Mouse (Mus musculus) CH12F3 (cell line): ENCODE measurements around the gene Spsb1.

Experiments used
- in situ Hi-C: fragments of 300-500 bp; cut with MboI; formaldehyde crosslinking; loops from 2 replicates; pipeline ENCODE4 v1.14.3; 2020; ENCODE audit warnings: low sequenced_read_pairs

Spsb1 gene

DNA sequence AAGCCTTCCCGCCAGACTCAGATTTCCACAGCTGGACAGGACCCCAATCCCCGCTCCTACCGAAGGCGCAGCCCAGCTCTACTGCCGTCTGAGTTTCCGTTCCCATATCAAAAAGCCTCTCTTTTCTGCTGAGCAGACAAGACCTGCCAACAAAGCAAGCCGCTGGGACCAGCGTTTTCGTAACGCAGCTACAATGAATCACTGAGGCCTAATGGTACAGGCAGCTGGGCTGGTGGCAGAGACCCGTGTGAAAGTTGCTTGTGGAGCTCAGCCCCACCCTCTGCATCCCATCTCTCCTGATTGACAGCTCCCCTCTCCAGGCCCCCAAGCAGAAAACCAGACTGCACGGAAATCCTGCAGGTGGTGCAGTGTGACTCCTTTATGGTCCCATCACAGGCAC is 34.0 kb downstream of the Spsb1 start:
- in situ Hi-C loops = no loop called here

DNA sequence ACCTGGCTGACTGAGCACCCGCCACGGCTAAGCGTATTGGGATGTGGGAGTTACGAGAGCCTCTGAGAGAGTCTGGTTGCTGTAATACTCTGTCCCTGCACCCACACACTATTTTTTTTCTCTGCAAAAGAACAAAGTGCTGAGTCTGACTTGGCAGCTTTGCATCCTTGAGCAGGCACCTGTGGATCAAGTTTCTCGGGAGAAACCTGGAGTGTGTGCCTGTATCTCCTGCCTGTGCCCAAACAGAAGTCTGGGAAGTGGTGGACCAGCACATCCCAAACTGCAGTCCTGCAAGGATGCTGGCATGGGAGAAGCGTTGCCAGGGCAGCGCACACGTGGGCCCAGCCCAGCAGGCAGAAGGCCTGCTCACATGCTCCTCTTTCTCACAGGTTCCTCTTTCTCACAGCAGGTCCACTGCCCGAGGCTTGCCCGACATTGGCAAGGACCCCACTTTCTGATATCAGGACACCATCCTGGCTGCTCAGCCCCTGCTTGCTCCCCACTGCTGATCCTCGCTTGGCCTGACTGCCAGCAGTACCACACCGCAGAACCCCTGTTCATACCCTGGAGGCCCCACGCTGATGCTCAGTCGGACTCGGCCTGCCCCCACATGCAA is 36.3 kb downstream of the Spsb1 start:
- in situ Hi-C loops = no loop called here

- in situ Hi-C loops = no loop called here
These were observed 38.0 kb downstream of the Spsb1 start for GRCm38 (mm10) chr4:149916831-149917230.

DNA sequence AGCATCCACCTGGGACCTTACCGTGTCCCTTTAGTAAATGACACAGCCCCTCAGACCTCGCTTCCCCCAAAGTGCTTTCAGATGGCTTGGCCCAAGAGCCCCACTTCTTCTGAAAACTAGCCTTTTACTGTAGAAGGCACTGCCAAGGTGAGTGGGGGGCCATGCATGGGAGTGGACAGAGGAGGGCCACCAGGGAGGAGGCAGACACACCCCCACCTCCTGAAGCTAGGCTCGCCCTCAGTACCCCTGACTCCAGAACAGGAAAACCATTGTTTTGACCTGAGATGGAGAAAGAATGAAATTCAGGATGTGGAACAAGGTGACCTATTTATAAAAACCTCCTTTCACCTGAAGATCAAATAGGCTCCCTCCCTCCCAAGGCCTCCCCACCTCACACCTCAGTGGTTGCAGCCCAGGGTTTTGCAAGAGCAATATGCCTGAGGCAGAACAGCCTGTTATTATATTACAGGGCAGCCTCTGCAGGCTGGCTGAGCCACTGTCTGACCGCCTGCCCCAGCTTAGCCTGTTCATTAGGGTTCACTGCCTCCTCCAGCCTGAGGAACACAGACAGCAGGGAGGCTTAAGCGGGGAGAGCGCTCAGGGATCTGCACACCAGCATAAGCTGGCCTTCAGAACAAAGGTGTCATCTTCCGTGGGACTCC is 41.0 kb downstream of the Spsb1 start:
- in situ Hi-C loops = no loop called here

DNA sequence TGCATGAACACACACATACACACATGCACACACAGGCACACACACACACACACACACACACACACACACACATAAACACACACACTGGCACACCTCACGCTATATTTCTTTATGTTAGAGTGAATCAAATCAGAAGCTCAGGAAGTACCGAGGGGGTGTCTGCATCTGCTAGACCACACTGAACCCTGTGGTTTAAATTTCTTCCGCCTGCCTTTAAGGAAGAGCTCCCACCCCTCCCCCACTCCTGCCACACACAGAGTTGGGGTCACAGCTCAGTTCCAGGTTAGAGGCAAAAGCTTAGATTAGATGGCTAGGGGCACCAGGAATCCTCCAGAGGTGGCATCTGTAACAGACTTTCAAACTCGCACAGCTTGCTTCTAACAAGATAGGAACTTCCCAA is 42.4 kb downstream of the Spsb1 start:
- in situ Hi-C loops = no loop called here

- in situ Hi-C loops = no loop called here
These were observed 44.3 kb downstream of the Spsb1 start for GRCm38 (mm10) chr4:149910558-149910957.

DNA sequence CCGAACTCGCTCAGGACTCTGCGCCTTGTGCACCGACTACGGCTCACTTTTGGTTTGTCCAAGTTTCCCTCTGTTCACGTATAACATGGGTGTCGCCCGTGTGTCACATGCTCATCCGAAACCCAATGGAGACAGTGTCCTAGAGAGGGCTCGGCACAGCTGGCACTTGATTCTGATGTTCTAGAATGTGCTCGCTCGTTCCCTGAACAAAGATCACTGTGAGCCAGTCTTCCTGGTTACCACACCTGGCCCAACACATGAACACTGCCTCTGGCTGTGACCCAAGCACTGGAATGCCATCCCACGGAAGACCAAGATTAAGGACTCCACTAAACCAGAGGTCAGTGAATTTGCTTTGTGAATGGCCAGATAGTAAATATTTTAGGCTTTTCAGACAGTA is 45.3 kb downstream of the Spsb1 start:
- in situ Hi-C loops = no loop called here

GRCm38 (mm10) chr4:149908923-149909322 is 45.9 kb downstream of the Spsb1 start:
- in situ Hi-C loops = no loop called here

DNA sequence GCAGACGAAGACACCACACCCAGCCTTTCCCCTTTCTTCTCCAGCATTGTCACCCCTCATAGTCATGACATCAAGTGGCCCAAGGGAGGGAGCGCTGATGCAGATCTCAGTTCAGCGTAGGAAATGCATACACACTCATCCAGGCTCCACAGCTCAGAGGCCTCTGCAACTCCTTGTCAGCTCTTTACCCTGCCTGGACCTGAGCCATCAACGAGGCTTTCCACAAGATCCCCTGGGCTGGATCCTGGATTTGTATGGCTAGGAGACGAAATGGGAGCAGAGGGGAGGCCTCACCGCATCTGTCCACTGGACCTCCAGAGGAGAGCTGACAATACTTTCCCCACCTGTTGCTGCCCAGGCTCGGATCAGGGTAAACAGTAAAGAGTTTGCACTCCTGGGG is 47.2 kb downstream of the Spsb1 start:
- in situ Hi-C loops = no loop called here

DNA sequence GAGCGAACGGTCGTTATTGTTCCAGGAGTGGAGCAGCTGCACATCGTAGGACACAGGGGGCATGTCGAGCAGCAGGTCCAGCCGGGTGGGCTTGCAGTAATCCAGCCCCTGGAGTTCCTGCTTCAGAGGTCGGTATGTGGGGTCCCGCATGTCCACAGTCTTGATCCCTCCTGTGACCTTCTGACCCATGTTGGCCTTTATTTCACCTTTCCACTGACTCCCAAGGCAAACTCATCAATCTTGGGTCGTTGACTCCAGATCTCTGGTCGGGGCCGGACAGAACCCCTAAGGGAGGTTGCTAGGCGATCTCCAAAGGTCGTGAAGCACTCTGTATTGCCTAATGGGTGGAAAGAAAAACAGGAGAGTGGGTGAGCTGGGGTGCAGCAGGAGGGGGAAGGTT is 47.9 kb downstream of the Spsb1 start:
- in situ Hi-C loops = no loop called here

- in situ Hi-C loops = no loop called here
These were observed 49.4 kb downstream of the Spsb1 start for GRCm38 (mm10) chr4:149905302-149905974.

- in situ Hi-C loops = no loop called here
These were observed 51.8 kb downstream of the Spsb1 start for GRCm38 (mm10) chr4:149903026-149903425.

- in situ Hi-C loops = no loop called here
These were observed 53.5 kb downstream of the Spsb1 start for GRCm38 (mm10) chr4:149901349-149901782.

DNA sequence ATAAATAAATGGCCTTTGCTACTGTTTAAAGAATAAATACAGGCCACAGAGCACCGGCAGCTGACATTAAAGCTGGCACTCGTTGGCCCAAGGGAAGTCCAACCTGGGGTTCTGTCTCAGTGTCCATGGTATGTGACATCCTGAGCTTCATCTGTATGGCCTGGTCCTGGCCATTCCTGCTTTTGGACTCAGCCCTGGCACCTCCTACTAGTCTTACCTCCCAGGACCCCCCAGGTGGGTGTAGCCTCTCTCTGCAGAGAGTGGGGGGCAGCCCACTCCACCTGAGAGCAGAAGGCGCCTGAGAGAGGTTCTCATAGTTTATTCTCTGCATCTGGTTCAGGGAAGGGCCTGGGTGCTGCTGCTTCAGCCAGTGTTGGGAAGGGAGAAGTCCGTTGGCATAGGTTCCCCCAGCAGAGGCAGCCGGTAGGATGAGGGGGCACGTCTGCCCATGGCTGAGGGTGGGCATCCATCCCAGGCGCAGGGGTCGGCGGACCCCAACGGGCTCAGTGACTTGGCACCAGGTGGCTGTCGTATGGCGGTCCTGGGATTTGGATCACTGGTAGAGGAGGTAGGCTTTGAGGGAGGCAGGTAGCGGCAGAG is 57.1 kb downstream of the Spsb1 start:
- in situ Hi-C loops = no loop called here

GRCm38 (mm10) chr4:149896024-149896538 is 58.8 kb downstream of the Spsb1 start:
- in situ Hi-C loops = no loop called here

DNA sequence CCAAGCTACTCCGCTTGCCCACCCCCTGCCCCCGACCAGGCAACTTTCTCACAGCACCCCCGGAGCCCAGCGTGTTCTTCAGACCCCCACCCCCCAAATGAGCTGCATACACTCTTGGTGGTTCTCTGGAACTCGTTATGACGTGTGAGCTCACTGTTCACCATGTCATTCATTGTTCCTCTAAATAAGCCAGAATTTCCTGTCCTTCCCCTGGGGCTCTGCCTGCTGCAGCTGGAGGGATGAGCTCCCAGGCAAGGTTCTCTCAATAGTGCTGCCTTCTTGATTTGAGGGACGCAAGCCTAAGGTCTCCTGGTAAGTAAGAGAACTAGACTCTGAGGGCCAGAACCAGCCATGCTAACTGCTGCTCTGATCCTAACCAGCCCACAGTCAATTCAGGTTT is 59.6 kb downstream of the Spsb1 start:
- in situ Hi-C loops = no loop called here

- in situ Hi-C loops = no loop called here
These were observed 60.5 kb downstream of the Spsb1 start for GRCm38 (mm10) chr4:149894300-149894699.

DNA sequence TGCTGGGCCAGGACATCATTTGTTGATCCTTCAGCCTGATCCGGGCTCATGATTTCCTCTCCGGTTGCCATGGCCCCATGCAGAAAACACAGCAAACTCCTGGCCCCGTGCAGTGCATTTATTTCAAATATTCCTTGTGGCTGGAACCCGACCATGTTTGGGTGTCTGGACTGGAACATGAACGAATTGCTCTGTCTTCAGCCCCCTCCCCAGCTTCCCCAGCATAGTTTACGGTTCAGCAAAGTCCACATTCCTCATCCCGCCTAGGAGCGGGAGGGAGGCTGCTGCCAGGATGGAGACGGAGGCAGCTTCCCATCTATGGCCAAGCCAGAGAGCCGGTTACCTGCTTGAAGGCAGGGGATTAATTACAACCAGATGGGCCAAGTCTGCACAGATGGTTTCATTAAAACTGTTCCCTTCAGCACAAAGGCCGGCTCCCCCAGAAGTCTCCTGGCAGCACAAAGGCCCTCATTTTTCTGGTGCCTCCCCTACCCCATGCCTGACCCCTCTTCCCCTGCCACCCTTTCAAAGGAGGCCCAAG is 61.2 kb downstream of the Spsb1 start:
- in situ Hi-C loops = no loop called here

DNA sequence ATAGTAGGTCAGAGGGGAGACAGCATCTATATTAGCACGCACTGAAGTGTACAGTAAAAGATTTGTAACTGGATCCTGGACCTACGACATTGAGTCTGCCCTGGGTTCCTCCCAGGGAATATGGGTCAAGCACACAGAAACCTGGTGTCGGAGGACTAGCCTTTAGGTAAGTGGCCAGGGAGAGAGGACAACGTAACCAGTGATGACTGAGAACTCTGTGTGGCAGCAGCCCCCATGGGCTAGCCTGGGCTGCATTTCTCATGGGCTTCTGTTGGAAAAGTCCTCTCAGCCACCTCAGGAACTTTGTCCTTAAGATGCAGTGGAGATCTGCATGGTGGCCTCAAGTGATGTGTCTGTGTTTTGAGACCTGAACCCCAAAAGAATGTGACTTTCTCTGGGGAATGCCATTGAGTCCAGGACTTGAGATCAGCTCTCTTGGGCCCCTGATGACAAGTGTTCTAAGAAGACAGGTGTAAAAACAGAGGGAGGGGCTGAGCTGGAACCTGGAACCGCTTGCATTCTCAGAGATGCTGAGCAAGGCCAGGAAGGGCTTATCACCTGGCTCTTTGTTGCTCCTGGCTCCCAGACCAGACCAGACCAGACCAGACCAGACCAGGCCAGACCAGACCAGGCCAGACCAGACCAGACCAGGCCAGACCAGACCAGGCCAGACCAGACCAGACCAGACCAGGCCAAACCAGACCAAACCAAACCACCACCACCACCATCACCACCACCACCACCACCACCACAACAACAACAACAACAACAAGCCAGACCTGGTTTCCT is 63.5 kb downstream of the Spsb1 start:
- in situ Hi-C loops = no loop called here

DNA sequence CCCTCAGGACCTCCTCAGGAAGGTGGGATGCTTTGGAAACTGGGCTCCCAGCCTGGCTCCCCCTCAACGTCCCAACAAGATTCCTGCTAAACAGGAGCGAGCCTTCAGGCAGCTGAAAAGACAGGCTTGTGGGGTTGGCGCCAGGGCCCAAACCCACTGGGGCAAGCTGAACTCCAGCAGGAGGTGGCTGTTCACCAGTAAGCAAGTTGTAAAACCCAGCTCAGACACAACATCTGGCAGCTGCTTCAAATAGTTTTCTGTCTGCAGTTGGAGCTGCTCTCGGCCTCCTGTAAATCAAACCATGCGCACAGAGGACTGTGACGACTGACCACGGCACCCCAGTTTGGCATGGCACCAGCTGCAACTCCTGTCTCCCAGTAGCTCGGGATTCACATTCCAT is 64.3 kb downstream of the Spsb1 start:
- in situ Hi-C loops = no loop called here

- in situ Hi-C loops = no loop called here
These were observed 65.0 kb downstream of the Spsb1 start for GRCm38 (mm10) chr4:149889851-149890250.
